In genomic region chr11:79221641-79222040, GRCm38 (mm10) we compare ENCODE assay signal across 27 mouse cellular contexts. TPM values are rescaled to one million over a fixed set of nuclear protein-coding genes. Genes with fewer than 3 reads are reported as not detected.
DNase-seq lines count a peak whose midpoint lies in the region.
"Had no signal": no experiment of that assay in that cellular context is flagged by ENCODE, and none has a peak within 500 bp of the region (broad histone marks: within the 10 kb centered on the region; RNA-seq: fewer than 3 reads in every experiment).

No protein-coding gene starts in this region.

- H3K27me3 ChIP-seq in heart, embryonic 10.5 days (ENCODE audit: insufficient read depth, poor library complexity, severe bottlenecking), result no peaks in the 10 kb centered on the region
- no peaks in the 10 kb centered on the region for H3K27me3 ChIP-seq in hindbrain, embryonic 10.5 days (ENCODE audit: insufficient read depth, poor library complexity, severe bottlenecking)
- H3K27me3 ChIP-seq: embryonic facial prominence, embryonic 13.5 days; forebrain, embryonic 12.5 days; liver, embryonic 12.5 days; midbrain, embryonic 13.5 days; neural tube, embryonic 13.5 days had no signal

- no peaks in the 10 kb centered on the region for H3K9me3 ChIP-seq in heart, embryonic 10.5 days
- no peaks in the 10 kb centered on the region for H3K9me3 ChIP-seq in hindbrain, embryonic 10.5 days
- H3K9me3 ChIP-seq: embryonic facial prominence, embryonic 13.5 days; forebrain, embryonic 12.5 days; liver, embryonic 12.5 days; midbrain, embryonic 13.5 days; neural tube, embryonic 13.5 days had no signal

- H3K36me3 ChIP-seq in heart, embryonic 10.5 days, result no peaks in the 10 kb centered on the region
- no peaks in the 10 kb centered on the region for H3K36me3 ChIP-seq in hindbrain, embryonic 10.5 days
- H3K36me3 ChIP-seq: embryonic facial prominence, embryonic 13.5 days; forebrain, embryonic 12.5 days; liver, embryonic 12.5 days; midbrain, embryonic 13.5 days; neural tube, embryonic 13.5 days had no signal

- H3K4me3 ChIP-seq in heart, embryonic 10.5 days, result no peak overlapping the region
- no peak overlapping the region for H3K4me3 ChIP-seq in hindbrain, embryonic 10.5 days
- H3K4me3 ChIP-seq: embryonic facial prominence, embryonic 13.5 days; forebrain, embryonic 12.5 days; liver, embryonic 12.5 days; midbrain, embryonic 13.5 days; neural tube, embryonic 13.5 days had no signal

- no peak overlapping the region for H3K27ac ChIP-seq in heart, embryonic 10.5 days
- H3K27ac ChIP-seq in hindbrain, embryonic 10.5 days, result no peak overlapping the region
- H3K27ac ChIP-seq: embryonic facial prominence, embryonic 13.5 days; forebrain, embryonic 12.5 days; liver, embryonic 12.5 days; macrophage; midbrain, embryonic 13.5 days; neural tube, embryonic 13.5 days had no signal

- H3K4me1 ChIP-seq in heart, embryonic 10.5 days, result peaks cover 16% of the 10 kb centered on the region
- H3K4me1 ChIP-seq in hindbrain, embryonic 10.5 days (replicated peaks), result peaks cover 11% of the 10 kb centered on the region
- H3K4me1 ChIP-seq: midbrain, embryonic 13.5 days had no signal

- WGBS in heart, embryonic 10.5 days, result 76% methylated on average over 5 of the region's 5 CpGs
- WGBS in hindbrain, embryonic 10.5 days, result 86% methylated on average over 5 of the region's 5 CpGs

- DNase-seq in heart, embryonic 10.5 days (ENCODE audit: low spot score), result peak; percentile 20
- no peak for DNase-seq in heart, postnatal 4 days
- peak; percentile 28 for DNase-seq in testis, postnatal 10 days (ENCODE audit: low spot score)
- no peak for DNase-seq in testis, postnatal 14 days (ENCODE audit: low spot score)
- peak; percentile 27 for DNase-seq in A20 (ENCODE audit: low read depth, low spot score)
- peak; percentile 38 to 43 for DNase-seq in thymus, postnatal 10 days (ENCODE audit: low spot score in 2 of 2)
- no peak for DNase-seq in kidney, adult 9 months
- no peak for DNase-seq in hindbrain, embryonic 10.5 days (ENCODE audit: low spot score)
- DNase-seq: adrenal gland, postnatal 25 days; cerebellum, adult 11-12 months; cerebellum, adult 9-11 months; forebrain, postnatal 0 days; gastrocnemius, postnatal 10 days; kidney, adult 8-10 months; kidney, postnatal 10 days; layer of hippocampus, postnatal 36 days; left cerebral cortex, postnatal 4 days; liver, postnatal 0 days; retina, postnatal 1 day; right cerebral cortex, postnatal 25 days; spleen, adult 18-20 months had no signal

RNA-seq across cellular contexts. Expression of gene Wsb1, which starts 32.8 kb away (rescaled TPM):
- polyA plus RNA-seq in heart, embryonic 10.5 days (2016; fragmentation: Nextera tagmentation; extraction: Ambion mirVana), result 169 and 203 TPM in 2 replicates
- 10 to 100 TPM; 67.1 to 82.1 TPM for total RNA-seq in heart, postnatal 4 days (2021)
- 262 and 276 TPM in 2 replicates for polyA plus RNA-seq in hindbrain, embryonic 10.5 days (2016; fragmentation: Nextera tagmentation; extraction: Ambion mirVana)

Comparison
In these comparisons a context has a peak if more than half of its experiments do, and no peak if none do; other contexts are left out.
1. DNase-seq: peak in heart, embryonic 10.5 days (single experiment), testis, postnatal 10 days (single experiment), A20 (single experiment) and thymus, postnatal 10 days (2 of 2); none in heart, postnatal 4 days (single experiment), testis, postnatal 14 days (single experiment), kidney, adult 9 months (single experiment) and hindbrain, embryonic 10.5 days (single experiment).